Mouse (Mus musculus) bone marrow macrophage, adult 2 months (primary cell): ENCODE measurements around the gene Anks1b. TPM values are rescaled to one million over a fixed set of nuclear protein-coding genes. Genes with fewer than 3 reads are reported as not detected.

Experiments
- H3K27ac ChIP-seq: 2 replicates; pipeline ENCODE4 v1.5.1; 2012; ENCODE audit warnings: low read depth, low read length; ENCODE audit not compliant: insufficient read depth
- H3K4me1 ChIP-seq: 2 replicates; pipeline ENCODE4 v1.6.1; 2012; ENCODE audit warnings: low read length; ENCODE audit not compliant: control insufficient read depth, insufficient read depth
- H3K4me3 ChIP-seq: 2 replicates; pipeline ENCODE4 v1.5.1; 2012; ENCODE audit warnings: mild to moderate bottlenecking, low read length, moderate library complexity; ENCODE audit not compliant: insufficient read depth
- CTCF ChIP-seq: IDR thresholded peaks from 2 replicates; pipeline ENCODE4 v1.5.1; 2012; ENCODE audit warnings: low read depth, mild to moderate bottlenecking, low read length, moderate library complexity
- POLR2A ChIP-seq: IDR thresholded peaks from 2 replicates; pipeline ENCODE4 v1.6.1; 2012; ENCODE audit warnings: mild to moderate bottlenecking, low read depth, low read length, borderline replicate concordance
- polyA plus RNA-seq: library from polyadenylated mRNA; stranded (reverse); fragments of >200 nt; gene quantifications from 2 replicates; pipeline ENCODE4 v1.2.4, GENCODE M21; 2012; ENCODE audit not compliant: missing spikeins, insufficient read depth, insufficient read length

Anks1b gene
- polyA plus RNA-seq, 1 experiment = not detected

DNA sequence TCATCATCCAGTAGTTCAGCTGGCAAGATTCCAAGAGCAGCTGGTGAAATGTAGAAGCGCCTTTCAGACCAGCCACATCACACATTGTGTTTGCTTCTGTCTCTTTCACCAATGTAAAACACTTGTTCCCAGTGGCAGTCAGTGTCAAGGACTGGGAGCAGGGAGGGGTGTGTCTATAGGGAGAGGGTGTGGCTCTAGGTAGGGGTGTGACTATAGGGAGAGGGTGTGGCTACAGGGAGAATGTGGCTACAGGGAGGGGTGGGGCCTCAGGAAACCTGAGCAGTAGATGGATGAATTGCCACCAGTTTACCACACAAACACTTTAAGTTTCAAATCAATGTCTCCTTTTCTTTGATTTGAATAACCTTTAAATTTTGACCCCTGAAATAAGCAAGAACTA, 634.3 kb downstream of the Anks1b start:
- H3K4me3 ChIP-seq = no peak overlapping the region
- TF ChIP-seq POLR2A = no peak
- no peak overlapping the region for H3K27ac ChIP-seq
- H3K4me1 ChIP-seq = no peaks in the 10 kb centered on the region

DNA sequence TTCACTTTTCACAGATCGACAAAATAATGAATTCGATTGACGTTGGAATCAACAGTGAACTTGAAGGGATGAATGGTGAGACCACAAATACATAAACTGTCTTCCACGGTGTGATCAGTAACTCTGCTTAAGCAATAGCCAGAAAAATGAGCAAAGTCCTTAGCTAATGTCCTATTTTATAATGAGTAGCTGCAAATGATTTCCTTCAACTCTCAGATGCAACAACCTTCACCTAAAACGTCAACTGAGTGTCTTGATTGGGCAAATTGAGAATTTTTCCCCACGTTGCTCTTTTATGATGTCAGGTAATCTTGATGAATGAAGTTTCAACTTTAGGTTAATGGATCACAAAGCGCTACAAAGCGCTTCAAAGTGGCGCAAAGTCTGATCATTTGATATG, 639.5 kb downstream of the Anks1b start:
- TF ChIP-seq POLR2A (no peak), CTCF (no peak)
- no peak overlapping the region for H3K27ac ChIP-seq
- no peaks in the 10 kb centered on the region for H3K4me1 ChIP-seq
- H3K4me3 ChIP-seq = no peak overlapping the region

DNA sequence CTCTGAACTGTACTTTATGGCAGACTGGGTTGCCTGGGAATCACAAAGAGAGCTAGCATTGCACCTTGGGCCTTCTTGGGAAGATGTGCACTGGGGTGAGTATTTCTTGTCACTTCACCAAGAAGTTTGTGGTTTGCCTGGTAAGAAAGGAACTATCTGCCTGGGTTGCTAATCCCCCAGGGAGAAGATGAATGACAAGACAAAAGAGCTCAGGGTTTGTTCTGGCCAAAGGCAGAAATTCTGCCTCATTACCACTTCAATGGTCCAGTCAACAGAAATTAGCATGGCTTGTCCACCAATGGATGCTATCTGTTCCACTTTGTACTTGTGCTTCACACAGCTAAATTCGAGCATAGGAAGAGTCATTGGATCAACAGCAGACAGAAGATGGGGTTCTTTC, 658.5 kb downstream of the Anks1b start:
- Histone ChIP-seq H3K27ac (no peak overlapping the region), H3K4me1 (no peaks in the 10 kb centered on the region), H3K4me3 (no peak overlapping the region)
- TF ChIP-seq POLR2A (no peak), CTCF (no peak)

DNA sequence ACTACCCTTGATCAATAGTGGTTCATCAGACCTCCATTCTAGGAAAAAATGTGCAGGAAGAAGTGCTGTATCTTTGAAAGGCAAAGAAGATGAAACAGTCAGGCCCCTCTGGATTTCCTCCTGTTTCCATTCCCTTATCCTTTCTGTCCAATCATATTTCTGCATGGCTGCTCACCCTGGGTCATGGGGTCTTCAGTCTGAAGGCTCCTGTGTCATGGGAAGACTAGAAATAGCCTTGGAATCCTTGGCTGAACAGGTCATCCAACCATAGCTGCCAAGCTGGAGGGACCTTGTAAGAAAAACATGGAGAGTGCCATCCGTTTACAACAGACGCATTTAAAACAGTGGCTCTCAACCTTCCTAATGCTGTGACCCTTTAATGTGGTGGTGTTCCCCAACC, 662.1 kb downstream of the Anks1b start:
- TF ChIP-seq CTCF (no peak), POLR2A (no peak)
- H3K27ac ChIP-seq = no peak overlapping the region
- no peak overlapping the region for H3K4me3 ChIP-seq
- H3K4me1 ChIP-seq = no peaks in the 10 kb centered on the region

DNA sequence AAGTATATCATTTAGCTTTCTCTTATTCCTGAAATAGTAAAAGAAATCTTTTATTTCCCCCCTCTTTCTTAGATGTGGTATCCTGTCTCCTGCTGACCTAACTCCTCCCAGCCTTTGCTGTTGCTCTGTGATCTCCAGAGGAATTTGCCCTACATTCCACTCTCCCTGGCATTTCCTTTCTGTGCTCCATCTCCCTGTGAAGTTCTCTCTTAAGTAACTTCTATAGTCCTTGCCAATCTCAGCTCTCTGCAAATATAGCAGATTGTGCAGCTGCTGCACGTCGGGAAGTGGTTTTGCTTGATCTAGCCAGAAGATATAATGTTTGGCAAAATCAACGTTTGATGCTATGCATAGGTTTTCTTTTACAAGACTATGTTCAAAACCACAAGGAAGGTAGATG, 673.3 kb downstream of the Anks1b start:
- Histone ChIP-seq H3K27ac (no peak overlapping the region), H3K4me3 (no peak overlapping the region), H3K4me1 (no peaks in the 10 kb centered on the region)
- no peak for TF ChIP-seq POLR2A
- TF ChIP-seq CTCF = no peak

DNA sequence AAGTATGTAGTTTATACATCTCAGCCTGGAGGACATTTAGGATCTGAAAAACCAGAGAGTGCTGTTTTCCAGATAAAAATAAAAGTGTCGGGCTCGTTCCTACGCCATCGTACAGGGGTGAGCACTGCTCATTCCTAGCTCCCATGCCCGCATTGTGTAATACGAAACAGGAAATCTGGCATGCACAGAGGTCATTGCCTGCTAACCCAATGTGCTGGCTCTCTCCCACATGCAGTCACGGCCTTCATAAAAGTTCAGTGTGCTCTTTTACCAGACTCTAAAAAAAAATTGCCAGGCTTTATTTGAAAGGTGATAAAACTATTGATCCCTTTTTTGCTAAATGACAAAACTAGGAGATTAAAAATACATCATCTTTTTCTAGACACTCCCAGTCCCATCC, 689.6 kb downstream of the Anks1b start:
- H3K4me3 ChIP-seq = no peak overlapping the region
- H3K27ac ChIP-seq = no peak overlapping the region
- TF ChIP-seq CTCF = no peak
- no peak for TF ChIP-seq POLR2A
- no peaks in the 10 kb centered on the region for H3K4me1 ChIP-seq

DNA sequence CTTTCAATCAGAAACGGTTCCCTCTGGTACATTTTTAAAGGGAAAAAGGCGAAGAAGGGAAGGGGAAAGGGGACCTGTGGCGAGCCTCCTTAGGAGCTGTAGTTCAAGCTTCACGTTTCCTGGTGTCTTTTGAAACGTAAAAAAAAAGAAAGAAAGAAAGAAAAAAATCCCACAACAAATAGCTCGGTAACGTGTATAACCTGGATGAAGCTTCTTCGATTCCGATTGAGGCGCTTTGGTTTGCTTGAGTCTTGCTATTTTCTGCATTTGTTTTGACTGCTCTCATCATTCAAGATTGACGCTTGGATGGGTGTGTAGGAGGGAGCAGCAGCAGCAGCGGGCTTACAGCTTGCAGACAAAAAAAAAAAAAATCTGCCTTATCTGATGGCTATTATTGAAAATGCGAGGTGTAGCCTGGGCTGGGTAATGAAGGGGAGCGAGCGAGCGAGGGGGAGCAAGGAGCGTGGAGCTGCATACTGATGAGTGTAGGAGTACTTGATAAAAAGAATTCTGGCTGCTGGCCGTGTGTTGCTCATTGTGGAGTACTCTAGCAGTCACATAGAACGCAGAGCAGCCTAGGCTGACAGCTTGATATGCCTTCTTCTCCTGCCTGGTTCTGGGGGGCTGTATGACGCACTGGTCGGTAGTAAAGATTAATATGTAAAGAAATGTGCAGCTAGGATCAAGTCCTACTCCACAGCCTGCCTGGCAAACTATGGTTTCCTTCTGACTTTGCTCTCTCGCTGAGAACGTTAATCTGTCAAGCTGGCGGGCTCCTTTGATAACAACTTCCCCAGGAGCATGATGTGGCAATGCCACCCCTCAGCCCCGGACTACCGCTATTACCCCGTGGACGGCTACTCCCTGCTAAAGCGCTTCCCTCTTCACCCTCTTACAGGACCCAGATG, 703.1 kb downstream of the Anks1b start:
- no peak overlapping the region for H3K4me3 ChIP-seq
- TF ChIP-seq CTCF (no peak), POLR2A (no peak)

DNA sequence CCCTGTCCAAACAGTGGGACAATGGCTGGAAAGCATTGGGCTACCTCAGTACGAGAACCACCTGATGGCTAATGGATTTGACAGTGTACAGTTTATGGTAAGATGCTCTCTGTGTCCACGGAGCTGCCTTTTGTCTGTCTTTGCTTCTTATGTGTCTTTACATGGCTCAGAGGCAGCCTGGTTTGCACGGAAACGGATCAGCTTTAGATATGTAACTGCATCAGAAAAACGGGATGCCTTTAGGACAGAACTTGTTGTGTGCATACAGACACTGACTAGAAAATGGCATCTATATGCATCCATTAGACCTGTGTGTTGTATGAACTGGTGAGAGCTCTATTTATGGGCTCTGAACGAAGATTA, 703.8 kb downstream of the Anks1b start:
- no peak overlapping the region for H3K27ac ChIP-seq
- H3K4me3 ChIP-seq = no peak overlapping the region
- peaks cover 3% of the 10 kb centered on the region; the same call in 1 of the 2 replicates for H3K4me1 ChIP-seq
- no peak for TF ChIP-seq POLR2A
- TF ChIP-seq CTCF = no peak

More for the DNA sequence above, 703.1 kb downstream of the Anks1b start:
- Histone ChIP-seq H3K27ac (no peak overlapping the region), H3K4me1 (peaks cover 3% of the 10 kb centered on the region; the same call in 1 of the 2 replicates)

DNA sequence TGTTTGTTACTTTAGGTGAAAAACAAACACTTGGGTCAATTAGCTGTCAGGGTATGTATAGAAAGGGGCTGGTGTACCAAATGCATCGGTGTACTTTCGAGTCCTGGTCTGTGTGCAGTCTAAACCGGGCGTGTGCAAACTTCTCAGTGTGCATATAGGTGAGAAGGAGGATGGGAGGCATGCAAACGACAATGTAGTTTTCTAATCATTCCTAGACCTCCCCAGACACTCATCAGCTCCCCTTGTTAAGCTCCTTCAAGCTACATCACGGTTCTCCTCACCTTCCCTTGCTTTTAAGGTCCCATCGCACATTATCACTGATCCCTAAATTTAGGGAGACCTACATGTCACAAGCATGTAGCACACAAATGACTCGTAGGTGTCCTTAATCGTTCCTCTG, 704.5 kb downstream of the Anks1b start:
- Histone ChIP-seq H3K4me3 (no peak overlapping the region), H3K27ac (no peak overlapping the region), H3K4me1 (peaks cover 3% of the 10 kb centered on the region; the same call in 1 of the 2 replicates)
- TF ChIP-seq CTCF = no peak
- TF ChIP-seq POLR2A = no peak

DNA sequence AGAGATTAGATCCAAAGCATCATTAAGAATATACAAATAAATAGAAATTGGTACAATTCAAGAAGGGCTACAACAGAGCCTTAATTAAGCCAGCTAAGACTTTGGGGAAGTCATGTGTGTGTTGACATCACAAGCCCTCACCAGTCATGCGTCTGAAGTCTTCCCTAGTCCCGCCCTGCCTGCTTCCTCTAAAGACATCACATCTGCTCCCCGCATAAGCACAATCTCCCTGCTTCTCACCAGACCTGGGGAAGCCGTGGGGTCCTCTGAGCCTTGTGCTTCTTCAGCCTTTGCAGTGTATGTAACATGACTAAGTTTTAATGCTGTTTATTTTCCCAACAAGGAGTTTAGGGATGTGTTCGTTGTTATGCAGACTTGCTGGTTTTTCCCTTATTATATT, 706.7 kb downstream of the Anks1b start:
- Histone ChIP-seq H3K4me3 (no peak overlapping the region), H3K27ac (no peak overlapping the region), H3K4me1 (peaks cover 3% of the 10 kb centered on the region; the same call in 1 of the 2 replicates)
- no peak for TF ChIP-seq CTCF
- TF ChIP-seq POLR2A = no peak

DNA sequence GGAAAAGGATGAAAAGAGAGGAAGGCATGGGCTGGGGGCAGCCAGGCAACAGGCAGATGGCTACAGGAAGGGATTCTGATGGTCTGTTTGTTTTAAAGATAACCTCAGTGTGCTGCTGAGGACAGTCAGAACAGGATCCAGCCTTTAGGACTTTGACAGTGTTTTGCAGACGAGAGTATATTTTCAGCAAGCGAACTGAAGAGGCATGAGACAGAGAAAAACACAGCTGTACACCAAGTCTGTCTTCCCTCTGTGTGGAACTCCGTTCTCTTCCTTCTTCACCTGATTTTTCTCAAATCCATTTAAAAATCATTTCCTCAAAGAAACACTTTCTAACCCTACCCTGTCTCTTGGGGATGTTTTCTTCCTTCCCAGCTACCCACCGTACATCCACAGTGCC, 710.7 kb downstream of the Anks1b start:
- TF ChIP-seq CTCF (no peak), POLR2A (no peak)
- H3K4me3 ChIP-seq = no peak overlapping the region

More for the DNA sequence above, 710.7 kb downstream of the Anks1b start:
- Histone ChIP-seq H3K27ac (no peak overlapping the region), H3K4me1 (no peaks in the 10 kb centered on the region)
